Comparison of ENCODE assay signal across 22 mouse cellular contexts in genomic region chr6:64849097-64849648, GRCm38 (mm10).
DNase-seq lines count a peak whose midpoint lies in the region; ATAC-seq lines count a peak whose summit lies in the region.
"Had no signal": no experiment of that assay in that cellular context is flagged by ENCODE, and none has a peak within 500 bp of the region (broad histone marks: within the 10 kb centered on the region; RNA-seq: fewer than 3 reads in every experiment).

No protein-coding gene starts in this region.

- no peaks in the 10 kb centered on the region for H3K27me3 ChIP-seq in forebrain, embryonic 12.5 days
- H3K27me3 ChIP-seq in forebrain, embryonic 15.5 days, result no peaks in the 10 kb centered on the region
- H3K27me3 ChIP-seq in midbrain, embryonic 14.5 days (ENCODE audit: control insufficient read depth, insufficient read depth, low read length), result no peaks in the 10 kb centered on the region
- no peaks in the 10 kb centered on the region for H3K27me3 ChIP-seq in midbrain, embryonic 15.5 days (replicated peaks)
- no peaks in the 10 kb centered on the region for H3K27me3 ChIP-seq in forebrain, embryonic 13.5 days
- no peaks in the 10 kb centered on the region for H3K27me3 ChIP-seq in forebrain, embryonic 16.5 days (replicated peaks; ENCODE audit: control insufficient read depth, insufficient read depth, low read length)
- no peaks in the 10 kb centered on the region for H3K27me3 ChIP-seq in heart, embryonic 10.5 days (ENCODE audit: insufficient read depth, poor library complexity, severe bottlenecking)
- H3K27me3 ChIP-seq: embryonic facial prominence, embryonic 12.5 days; heart, embryonic 15.5 days; hindbrain, embryonic 15.5 days had no signal

- H3K27ac ChIP-seq in forebrain, embryonic 12.5 days, result no peak overlapping the region
- H3K27ac ChIP-seq in forebrain, embryonic 15.5 days (replicated peaks), result no peak overlapping the region
- H3K27ac ChIP-seq in midbrain, embryonic 14.5 days (replicated peaks; ENCODE audit: low read depth, low read length), result no peak overlapping the region
- H3K27ac ChIP-seq in midbrain, embryonic 15.5 days, result no peak overlapping the region
- no peak overlapping the region for H3K27ac ChIP-seq in forebrain, embryonic 13.5 days
- no peak overlapping the region for H3K27ac ChIP-seq in forebrain, embryonic 16.5 days (ENCODE audit: low read length)
- H3K27ac ChIP-seq in heart, embryonic 10.5 days, result no peak overlapping the region
- H3K27ac ChIP-seq: embryonic facial prominence, embryonic 12.5 days; heart, embryonic 15.5 days; hindbrain, embryonic 15.5 days had no signal

- 27% methylated on average over 4 of the region's 4 CpGs for WGBS in forebrain, embryonic 12.5 days
- WGBS in forebrain, embryonic 15.5 days, result 14% methylated on average over 4 of the region's 4 CpGs
- WGBS in midbrain, embryonic 14.5 days, result 35% methylated on average over 4 of the region's 4 CpGs
- WGBS in midbrain, embryonic 15.5 days, result 30% methylated on average over 4 of the region's 4 CpGs
- WGBS in forebrain, embryonic 13.5 days, result 18% methylated on average over 4 of the region's 4 CpGs
- WGBS in forebrain, embryonic 16.5 days, result 11% methylated on average over 4 of the region's 4 CpGs
- WGBS in heart, embryonic 10.5 days, result 76% methylated on average over 4 of the region's 4 CpGs

- H3K4me3 ChIP-seq in forebrain, embryonic 12.5 days (replicated peaks), result no peak overlapping the region
- H3K4me3 ChIP-seq in forebrain, embryonic 15.5 days, result no peak overlapping the region
- no peak overlapping the region for H3K4me3 ChIP-seq in midbrain, embryonic 14.5 days (replicated peaks; ENCODE audit: low read depth, low read length)
- no peak overlapping the region for H3K4me3 ChIP-seq in midbrain, embryonic 15.5 days
- H3K4me3 ChIP-seq in forebrain, embryonic 13.5 days, result no peak overlapping the region
- H3K4me3 ChIP-seq in forebrain, embryonic 16.5 days (replicated peaks; ENCODE audit: low read length), result no peak overlapping the region
- H3K4me3 ChIP-seq in heart, embryonic 10.5 days, result no peak overlapping the region
- H3K4me3 ChIP-seq: embryonic facial prominence, embryonic 12.5 days; heart, embryonic 15.5 days; hindbrain, embryonic 15.5 days had no signal

- no peak overlapping the region for H3K4me2 ChIP-seq in forebrain, embryonic 12.5 days
- H3K4me2 ChIP-seq in forebrain, embryonic 15.5 days (replicated peaks), result no peak overlapping the region
- H3K4me2 ChIP-seq in midbrain, embryonic 14.5 days (ENCODE audit: low read length), result no peak overlapping the region
- H3K4me2 ChIP-seq in midbrain, embryonic 15.5 days, result no peak overlapping the region
- no peak overlapping the region for H3K4me2 ChIP-seq in forebrain, embryonic 13.5 days
- H3K4me2 ChIP-seq in forebrain, embryonic 16.5 days (ENCODE audit: low read length), result no peak overlapping the region
- H3K4me2 ChIP-seq: embryonic facial prominence, embryonic 12.5 days; heart, embryonic 11.5 days; heart, embryonic 15.5 days; hindbrain, embryonic 15.5 days had no signal

- no peaks in the 10 kb centered on the region for H3K36me3 ChIP-seq in forebrain, embryonic 12.5 days (replicated peaks)
- H3K36me3 ChIP-seq in forebrain, embryonic 15.5 days, result no peaks in the 10 kb centered on the region
- no peaks in the 10 kb centered on the region for H3K36me3 ChIP-seq in midbrain, embryonic 14.5 days (ENCODE audit: control insufficient read depth, insufficient read depth, low read length)
- no peaks in the 10 kb centered on the region for H3K36me3 ChIP-seq in midbrain, embryonic 15.5 days (replicated peaks)
- H3K36me3 ChIP-seq in forebrain, embryonic 13.5 days (ENCODE audit: poor library complexity, severe bottlenecking), result no peaks in the 10 kb centered on the region
- H3K36me3 ChIP-seq in forebrain, embryonic 16.5 days (ENCODE audit: control insufficient read depth, insufficient read depth), result no peaks in the 10 kb centered on the region
- no peaks in the 10 kb centered on the region for H3K36me3 ChIP-seq in heart, embryonic 10.5 days
- H3K36me3 ChIP-seq: embryonic facial prominence, embryonic 12.5 days; G1E; heart, embryonic 15.5 days; hindbrain, embryonic 15.5 days had no signal

- H3K4me1 ChIP-seq in forebrain, embryonic 12.5 days, result peaks cover 6% of the 10 kb centered on the region
- H3K4me1 ChIP-seq in forebrain, embryonic 15.5 days, result no peaks in the 10 kb centered on the region
- 0 out of 2 replicates have a peak, but pooled peaks cover 4% of the 10 kb centered on the region for H3K4me1 ChIP-seq in midbrain, embryonic 14.5 days (ENCODE audit: control insufficient read depth, insufficient read depth, low read length)
- H3K4me1 ChIP-seq in midbrain, embryonic 15.5 days, result no peaks in the 10 kb centered on the region
- peaks cover 6% of the 10 kb centered on the region for H3K4me1 ChIP-seq in forebrain, embryonic 13.5 days
- peaks cover 2% of the 10 kb centered on the region; the same call in 1 of the 2 replicates for H3K4me1 ChIP-seq in forebrain, embryonic 16.5 days (replicated peaks; ENCODE audit: control insufficient read depth, insufficient read depth, low read length)
- H3K4me1 ChIP-seq in heart, embryonic 10.5 days, result no peaks in the 10 kb centered on the region
- H3K4me1 ChIP-seq: embryonic facial prominence, embryonic 12.5 days; heart, embryonic 15.5 days; hindbrain, embryonic 15.5 days had no signal

- H3K9ac ChIP-seq in forebrain, embryonic 12.5 days, result no peak overlapping the region
- H3K9ac ChIP-seq in forebrain, embryonic 15.5 days (replicated peaks), result no peak overlapping the region
- no peak overlapping the region for H3K9ac ChIP-seq in midbrain, embryonic 14.5 days (replicated peaks; ENCODE audit: low read length)
- no peak overlapping the region for H3K9ac ChIP-seq in midbrain, embryonic 15.5 days
- H3K9ac ChIP-seq in forebrain, embryonic 13.5 days, result no peak overlapping the region
- H3K9ac ChIP-seq in forebrain, embryonic 16.5 days (replicated peaks; ENCODE audit: low read depth, low read length), result no peak overlapping the region
- H3K9ac ChIP-seq: embryonic facial prominence, embryonic 12.5 days; heart, embryonic 15.5 days; hindbrain, embryonic 15.5 days had no signal

- peak; percentile 7 for DNase-seq in midbrain, embryonic 14.5 days
- DNase-seq in heart, embryonic 10.5 days (ENCODE audit: low spot score), result no peak
- no peak for DNase-seq in thymus, postnatal 25 days
- DNase-seq: adrenal gland, postnatal 10 days; cerebellum, adult 11-12 months; cerebellum, adult 9-10 months; cerebellum, postnatal 25 days; gastrocnemius, postnatal 36 days; heart, adult 18-20 months; heart, postnatal 14 days had no signal

- H3K9me3 ChIP-seq in forebrain, embryonic 12.5 days, result no peaks in the 10 kb centered on the region
- H3K9me3 ChIP-seq in forebrain, embryonic 15.5 days, result no peaks in the 10 kb centered on the region
- no peaks in the 10 kb centered on the region for H3K9me3 ChIP-seq in midbrain, embryonic 14.5 days (ENCODE audit: control insufficient read depth, low read length)
- no peaks in the 10 kb centered on the region for H3K9me3 ChIP-seq in midbrain, embryonic 15.5 days
- no peaks in the 10 kb centered on the region for H3K9me3 ChIP-seq in forebrain, embryonic 13.5 days (replicated peaks)
- H3K9me3 ChIP-seq in forebrain, embryonic 16.5 days (ENCODE audit: control insufficient read depth, low read length), result peaks cover 3% of the 10 kb centered on the region; the same call in 1 of the 2 replicates
- H3K9me3 ChIP-seq in heart, embryonic 10.5 days, result no peaks in the 10 kb centered on the region
- H3K9me3 ChIP-seq: embryonic facial prominence, embryonic 12.5 days; G1E; heart, embryonic 15.5 days; hindbrain, embryonic 15.5 days had no signal

- ATAC-seq in forebrain, embryonic 12.5 days (ENCODE audit: low FRiP score), result peak; percentile 64; the same call in 1 of the 2 replicates
- ATAC-seq in forebrain, embryonic 15.5 days (replicated peaks), result no peak
- ATAC-seq in midbrain, embryonic 14.5 days (ENCODE audit: low FRiP score, low TSS enrichment), result no peak
- no peak for ATAC-seq in midbrain, embryonic 15.5 days (replicated peaks)
- peak; percentile 48; the same call in 1 of the 2 replicates for ATAC-seq in forebrain, embryonic 13.5 days
- ATAC-seq in forebrain, embryonic 16.5 days, result peak; percentile 61
- ATAC-seq: CD4-positive, CD25-positive, alpha-beta regulatory T cell, adult 4 months; intestine, embryonic 16.5 days had no signal

Comparison
In these comparisons a context has a peak if more than half of its experiments do, and no peak if none do; other contexts are left out.
1. ATAC-seq: peak in forebrain, embryonic 12.5 days (single experiment), forebrain, embryonic 13.5 days (single experiment) and forebrain, embryonic 16.5 days (single experiment); none in forebrain, embryonic 15.5 days (single experiment), midbrain, embryonic 14.5 days (single experiment) and midbrain, embryonic 15.5 days (single experiment).